Mouse (Mus musculus): ENCODE measurements at regions not wholly inside any gene's neighbourhood (a gene's known extent, or its start where the extent isn't known, plus 50 kb on each side); places are given as distances from the start of the nearest gene placed in this dataset.

GRCm38 (mm10) chr13:5802826-5803225 is 58.5 kb upstream of the Klf6 start:
- TF ChIP-seq TCF12 (IDR thresholded peaks at IDR 0.05; ENCODE audit: low read depth, low read length) (no peak), ZMIZ1 (IDR thresholded peaks at IDR 0.05; ENCODE audit: low read depth, low read length) (no peak), CTCF (IDR thresholded peaks at IDR 0.05 in 2 of 3, conservative IDR thresholded peaks at IDR 0.05 in 1 of 3; ENCODE audit: control insufficient read depth in 1 of 3, insufficient read depth in 1 of 3, low read depth in 2 of 3, low read length in 3 of 3, poor library complexity in 1 of 3, severe bottlenecking in 1 of 3) (no peak), MAX (IDR thresholded peaks at IDR 0.05; ENCODE audit: low read length) (no peak), RCOR1 (IDR thresholded peaks at IDR 0.05; ENCODE audit: low read depth, low read length) (no peak), RAD21 (IDR thresholded peaks at IDR 0.05; ENCODE audit: low read depth, low read length) (no peak), GABPA (IDR thresholded peaks at IDR 0.05; ENCODE audit: low read depth, low read length) (no peak), POLR2AphosphoS2 (IDR thresholded peaks at IDR 0.05; ENCODE audit: low read length) (no peak), POLR2A (IDR thresholded peaks at IDR 0.05; ENCODE audit: control insufficient read depth in 1 of 2, insufficient read depth in 1 of 2, low read depth in 1 of 2, low read length in 2 of 2, poor library complexity in 1 of 2) (no peak), MYC (IDR thresholded peaks at IDR 0.05; ENCODE audit: low read depth, low read length) (no peak), MAZ (IDR thresholded peaks at IDR 0.05; ENCODE audit: low read depth, low read length) (no peak), EP300 (IDR thresholded peaks at IDR 0.05; ENCODE audit: low read depth in 1 of 2, low read length in 2 of 2) (no peak), HCFC1 (IDR thresholded peaks at IDR 0.05; ENCODE audit: low read depth, low read length) (no peak)

All from MEL (cell line).